Mouse (Mus musculus) lung, embryonic 14.5 days (tissue): ENCODE measurements at regions not wholly inside any gene's neighbourhood (a gene's known extent, or its start where the extent isn't known, plus 50 kb on each side); places are given as distances from the start of the nearest gene placed in this dataset.
A peak's percentile ranks its signal among the peaks of the same experiment; 100 is the strongest.

Source experiments
- ATAC-seq: fragments of 200-750 bp; cut with Nextera tagmentation; 2 replicates; pipeline ENCODE4 v1.8.0; 2017; ENCODE audit warnings: mild to moderate bottlenecking, moderate TSS enrichment, moderate library complexity; ENCODE audit not compliant: insufficient read depth
- DNase-seq: peaks from one replicate; pipeline ENCODE4 v3.0.0-alpha.2; 2015
- H3K27ac ChIP-seq: fragments of 300-500 bp; sonication (generic); 2 replicates; pipeline ENCODE4 v1.5.1; 2014; ENCODE audit warnings: low read depth, mild to moderate bottlenecking, moderate library complexity
- H3K27me3 ChIP-seq: fragments of 300-500 bp; sonication (generic); 2 replicates; pipeline ENCODE4 v1.6.1; 2014; ENCODE audit warnings: low read length, control low read depth; ENCODE audit not compliant: insufficient read depth
- H3K36me3 ChIP-seq: fragments of 300-500 bp; sonication (generic); 2 replicates; pipeline ENCODE4 v1.6.1; 2014; ENCODE audit warnings: control low read depth; ENCODE audit not compliant: insufficient read depth
- H3K4me1 ChIP-seq: fragments of 300-500 bp; sonication (generic); 2 replicates; pipeline ENCODE4 v1.6.1; 2014; ENCODE audit warnings: antibody characterized with exemption, control low read depth; ENCODE audit not compliant: insufficient read depth
- H3K4me2 ChIP-seq: fragments of 300-500 bp; sonication (generic); 2 replicates; pipeline ENCODE4 v1.6.1; 2014; ENCODE audit warnings: mild to moderate bottlenecking
- H3K4me3 ChIP-seq: fragments of 300-500 bp; sonication (generic); 2 replicates; pipeline ENCODE4 v1.5.1; 2014; ENCODE audit warnings: low read depth, low read length
- H3K9ac ChIP-seq: fragments of 300-500 bp; sonication (generic); 2 replicates; pipeline ENCODE4 v1.6.1; 2014
- H3K9me3 ChIP-seq: fragments of 300-500 bp; sonication (generic); 2 replicates; pipeline ENCODE4 v1.6.1; 2016; ENCODE audit warnings: low read depth, low read length, control low read depth
- CTCF ChIP-seq: IDR thresholded peaks from 2 replicates; pipeline ENCODE4 v1.5.1; 2016; ENCODE audit warnings: antibody characterized with exemption, low read depth
- WGBS: fragments of 180-500 bp; shearing (Covaris S2); extraction: QIAGEN DNeasy Blood & Tissue Kit; methylation state at CpG from one replicate; pipeline ENCODE4 v1.1.7; 2014; 5-methylcytosine and 5-hydroxymethylcytosine counted together

DNA sequence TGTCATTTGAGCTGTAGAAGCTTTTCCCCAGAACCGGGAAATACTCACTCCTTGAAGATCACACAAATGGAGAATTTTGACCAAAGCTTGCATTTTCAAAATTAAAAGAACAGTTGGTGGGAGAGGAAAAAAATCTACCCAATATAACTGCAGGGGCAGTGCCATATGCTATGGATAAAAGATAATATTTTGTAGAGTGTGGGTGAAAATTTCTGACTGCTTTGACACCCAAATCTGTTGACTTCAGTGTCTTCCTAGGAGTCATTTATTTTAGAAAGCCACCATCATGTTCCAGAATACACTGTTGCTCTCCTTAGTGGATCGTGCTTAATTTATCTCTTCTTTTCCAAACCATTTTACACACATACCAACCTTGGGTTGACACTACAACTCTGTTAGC lies 65.3 kb upstream of the Coch start:
- no peak for ATAC-seq
- no peak overlapping the region for H3K4me2 ChIP-seq
- no peaks in the 10 kb centered on the region for H3K27me3 ChIP-seq
- H3K4me3 ChIP-seq: no peak overlapping the region
- H3K9me3 ChIP-seq: no peaks in the 10 kb centered on the region
- no peaks in the 10 kb centered on the region for H3K36me3 ChIP-seq
- no peaks in the 10 kb centered on the region for H3K4me1 ChIP-seq
- H3K9ac ChIP-seq: no peak overlapping the region
- TF ChIP-seq CTCF: no peak
- DNase-seq: no peak
- H3K27ac ChIP-seq: no peak overlapping the region
- WGBS: 81% methylated on average over 2 of the region's 2 CpGs

DNA sequence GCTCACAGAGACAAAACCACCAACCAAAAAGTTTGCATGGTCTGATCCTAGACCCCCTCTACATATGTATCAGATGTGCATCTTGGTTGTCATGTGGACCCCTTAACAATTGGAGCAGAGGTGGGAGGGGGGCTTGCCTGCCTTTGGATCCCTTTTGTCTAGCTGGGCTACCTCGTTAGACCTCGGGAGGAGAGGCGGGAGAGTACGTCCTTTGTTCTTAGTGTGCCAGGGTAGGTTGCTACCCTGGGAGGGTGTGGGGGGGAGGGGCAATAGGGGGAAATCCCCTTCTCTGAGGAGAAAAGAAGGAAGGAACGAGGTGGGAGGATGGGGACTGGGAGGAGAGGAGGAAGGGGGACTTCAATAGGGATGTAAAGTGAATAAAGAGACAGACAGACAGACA lies 58.5 kb upstream of the Coch start:
- TF ChIP-seq CTCF: no peak
- Histone ChIP-seq H3K4me3 (no peak overlapping the region), H3K27ac (no peak overlapping the region), H3K4me2 (no peak overlapping the region), H3K36me3 (no peaks in the 10 kb centered on the region), H3K9me3 (no peaks in the 10 kb centered on the region), H3K27me3 (no peaks in the 10 kb centered on the region), H3K4me1 (no peaks in the 10 kb centered on the region), H3K9ac (no peak overlapping the region)
- WGBS: 19% methylated on average over 5 of the region's 5 CpGs
- DNase-seq (no peak), ATAC-seq (peak; percentile 14; the same call in 1 of the 2 replicates)

DNA sequence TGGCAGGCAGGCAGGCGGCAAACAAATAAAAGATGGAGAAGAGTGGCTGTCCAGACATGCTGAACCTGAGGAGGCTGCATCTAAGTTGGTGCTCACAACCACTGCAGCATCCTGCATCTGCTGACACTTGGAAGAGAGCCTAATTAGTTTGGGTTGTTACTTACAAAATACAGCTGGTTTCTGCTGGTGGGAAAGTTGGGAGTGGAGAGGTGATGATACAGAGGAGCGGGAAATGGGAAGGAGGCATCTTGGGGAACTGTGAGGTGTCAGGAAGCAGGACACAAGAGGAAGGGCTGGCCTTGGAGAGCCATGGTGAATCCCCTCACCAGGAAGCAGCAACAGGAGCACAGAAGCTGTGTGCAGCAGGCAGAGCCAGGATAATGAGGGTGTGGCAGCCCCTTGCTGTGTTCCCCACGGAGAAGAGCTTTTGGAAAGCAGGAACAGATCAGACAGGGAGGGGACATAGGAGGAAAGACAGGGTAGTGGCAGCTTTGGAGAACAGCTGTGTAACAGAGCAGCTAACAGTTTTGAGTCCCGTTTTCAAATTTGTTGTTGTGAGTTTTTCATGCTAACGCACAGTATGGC lies 58.0 kb upstream of the Coch start:
- H3K27me3 ChIP-seq: no peaks in the 10 kb centered on the region
- no peaks in the 10 kb centered on the region for H3K36me3 ChIP-seq

More for the DNA sequence above, 58.0 kb upstream of the Coch start:
- Histone ChIP-seq H3K4me3 (no peak overlapping the region), H3K9me3 (no peaks in the 10 kb centered on the region), H3K4me2 (no peak overlapping the region), H3K27ac (no peak overlapping the region), H3K9ac (no peak overlapping the region), H3K4me1 (no peaks in the 10 kb centered on the region)
- 33% methylated on average over 5 of the region's 5 CpGs for WGBS
- DNase-seq (peak; percentile 77), ATAC-seq (peak; percentile 62; the same call in 1 of the 2 replicates)
- no peak for TF ChIP-seq CTCF
